Mouse (Mus musculus): Measurements from ENCODE around the gene Timm50. TPM values are rescaled to one million over a fixed set of nuclear protein-coding genes. Genes with fewer than 3 reads are reported as not detected.

The Timm50 gene
- polyA plus RNA-seq, 1 experiment from 2014 or later: 54.8 TPM

DNA sequence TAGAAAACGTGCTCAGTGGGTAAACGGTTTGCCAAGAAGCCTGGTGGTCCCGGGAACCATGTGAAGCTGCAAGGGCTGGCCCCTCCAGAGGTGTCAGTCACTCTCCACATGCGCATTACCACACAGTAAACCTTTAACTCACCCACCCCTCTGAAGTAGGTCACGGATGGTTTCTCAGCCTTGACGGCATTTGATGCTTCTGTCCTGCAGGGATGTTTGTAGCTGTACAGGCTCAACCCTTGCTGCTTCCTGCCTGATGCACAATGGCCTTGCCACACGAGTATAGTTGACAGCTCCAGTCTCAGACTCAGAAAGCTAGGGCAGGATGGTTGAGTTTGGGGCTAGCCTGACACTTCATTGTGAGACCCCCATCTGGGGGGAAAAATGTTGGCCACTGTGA, 31.2 kb downstream of the Timm50 start:
- DNase-seq (ENCODE audit: low spot score) (no peak), ATAC-seq (no peak)
- WGBS: 73% methylated on average over 7 of the region's 7 CpGs
- Histone ChIP-seq H3K4me3 (ENCODE audit: low read depth, low read length) (no peak overlapping the region), H3K9ac (replicated peaks; ENCODE audit: low read depth) (no peak overlapping the region), H3K9me3 (ENCODE audit: low read length) (no peaks in the 10 kb centered on the region), H3K4me2 (replicated peaks; ENCODE audit: low read depth, low read length) (no peak overlapping the region), H3K27ac (ENCODE audit: low read length) (no peak overlapping the region), H3K27me3 (replicated peaks; ENCODE audit: insufficient read depth, low read length) (no peaks in the 10 kb centered on the region), H3K36me3 (ENCODE audit: insufficient read depth, low read length) (no peaks in the 10 kb centered on the region), H3K4me1 (ENCODE audit: insufficient read depth, low read depth, low read length) (no peaks in the 10 kb centered on the region)
- TF ChIP-seq CTCF (IDR thresholded peaks at IDR 0.05): no peak
- no peak for TF ChIP-seq EP300 (IDR thresholded peaks at IDR 0.05)

DNA sequence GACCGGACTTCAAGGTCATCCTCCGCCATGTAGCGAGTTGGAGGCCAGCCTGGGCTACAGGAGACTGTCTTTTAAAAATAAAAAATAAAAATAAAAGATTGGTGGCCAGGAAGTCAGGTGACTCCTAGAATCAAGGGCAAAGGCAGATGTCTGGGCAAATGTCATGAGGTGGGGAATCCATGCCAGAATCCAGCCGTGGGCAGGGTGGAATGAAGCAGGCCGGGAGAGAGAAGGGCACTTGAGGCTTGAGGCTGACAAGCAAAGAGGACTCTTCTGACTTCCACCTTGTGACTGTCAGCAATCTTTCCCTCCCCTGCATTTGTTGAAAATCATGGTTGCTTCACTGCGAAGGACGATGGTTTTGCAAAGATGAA, 33.6 kb downstream of the Timm50 start:
- Histone ChIP-seq H3K27ac (ENCODE audit: low read length) (peak overlapping the region; percentile 76; the same call in 1 of the 2 replicates), H3K4me2 (replicated peaks; ENCODE audit: low read depth, low read length) (peak overlapping the region; percentile 88), H3K4me1 (ENCODE audit: insufficient read depth, low read depth, low read length) (no peaks in the 10 kb centered on the region), H3K36me3 (ENCODE audit: insufficient read depth, low read length) (no peaks in the 10 kb centered on the region), H3K9ac (replicated peaks; ENCODE audit: low read depth) (peak overlapping the region; percentile 83), H3K27me3 (replicated peaks; ENCODE audit: insufficient read depth, low read length) (no peaks in the 10 kb centered on the region), H3K4me3 (ENCODE audit: low read depth, low read length) (peak overlapping the region; percentile 67), H3K9me3 (ENCODE audit: low read length) (no peaks in the 10 kb centered on the region)
- 77% methylated on average over 7 of the region's 7 CpGs for WGBS
- TF ChIP-seq CTCF (IDR thresholded peaks at IDR 0.05) (no peak), EP300 (IDR thresholded peaks at IDR 0.05) (no peak)
- peak; percentile 15; the same call in 1 of the 2 replicates for ATAC-seq
- no peak for DNase-seq (ENCODE audit: low spot score)

DNA sequence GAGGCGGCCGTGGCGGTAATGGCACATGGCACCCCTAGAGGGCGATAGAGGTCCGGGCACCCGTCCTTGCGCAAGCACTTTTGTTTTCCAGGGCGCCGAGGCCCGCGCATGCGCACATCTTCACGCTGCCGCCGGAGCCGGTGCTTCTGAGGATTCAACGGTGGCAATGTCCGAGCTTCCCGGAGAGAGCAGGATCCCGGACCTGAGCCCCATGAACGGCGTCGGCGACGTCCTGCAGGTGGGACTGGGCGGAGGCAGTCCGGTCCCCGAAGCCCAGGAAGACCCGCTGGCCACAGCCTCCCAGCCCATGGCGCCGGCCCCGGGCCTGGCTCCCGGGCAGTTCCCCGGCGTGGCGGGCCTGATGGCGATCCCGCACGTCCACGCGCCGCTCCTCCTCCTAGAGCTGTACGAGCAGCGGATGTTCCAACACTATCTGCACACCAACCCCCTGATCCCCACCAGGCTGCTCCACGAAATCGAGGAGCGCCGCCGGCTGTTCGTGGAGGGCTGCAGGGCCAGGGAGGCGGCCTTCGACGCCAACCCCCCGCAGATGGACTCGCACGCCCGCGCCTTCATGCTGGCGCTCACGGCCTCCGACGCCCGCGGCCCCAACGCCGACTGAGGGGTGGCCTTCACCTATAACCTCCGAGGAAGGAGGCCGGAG, 34.1 kb downstream of the Timm50 start, which contains the start of gene Eid2b:
Gene Eid2b (plus strand): TSS at position 125 of the 664 bp plus-strand sequence.
- H3K36me3 ChIP-seq (ENCODE audit: insufficient read depth, low read length): no peaks in the 10 kb centered on the region

DNA sequence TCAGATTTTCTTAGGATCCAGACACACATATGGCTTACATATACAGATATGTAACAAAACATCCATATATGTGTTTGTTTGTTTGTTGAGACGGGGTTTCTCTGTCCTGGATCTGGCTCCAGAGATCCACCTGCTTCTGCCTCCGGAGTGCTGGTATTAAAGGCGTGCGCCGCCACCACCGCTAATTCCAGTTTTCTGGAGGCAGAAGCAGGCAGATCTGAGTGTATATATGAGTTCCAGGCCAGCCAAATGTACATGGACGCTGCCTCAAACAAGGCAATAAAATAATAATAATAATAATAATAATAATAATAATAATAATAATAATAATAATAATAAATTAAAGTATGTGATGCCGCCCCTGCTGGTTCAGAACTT, 34.6 kb downstream of the Timm50 start:
- Histone ChIP-seq H3K4me3 (ENCODE audit: low read depth, low read length) (peak overlapping the region; percentile 67; the same call in 1 of the 2 replicates), H3K27me3 (replicated peaks; ENCODE audit: insufficient read depth, low read length) (no peaks in the 10 kb centered on the region), H3K4me1 (ENCODE audit: insufficient read depth, low read depth, low read length) (no peaks in the 10 kb centered on the region), H3K36me3 (ENCODE audit: insufficient read depth, low read length) (no peaks in the 10 kb centered on the region), H3K9me3 (ENCODE audit: low read length) (no peaks in the 10 kb centered on the region), H3K9ac (replicated peaks; ENCODE audit: low read depth) (no peak overlapping the region), H3K4me2 (replicated peaks; ENCODE audit: low read depth, low read length) (no peak overlapping the region), H3K27ac (ENCODE audit: low read length) (no peak overlapping the region)
- DNase-seq (ENCODE audit: low spot score): no peak
- ATAC-seq: no peak
- WGBS: 55% methylated on average over 8 of the region's 8 CpGs
- TF ChIP-seq EP300 (IDR thresholded peaks at IDR 0.05) (no peak), CTCF (IDR thresholded peaks at IDR 0.05) (no peak)

More for the DNA sequence above, 34.1 kb downstream of the Timm50 start, which contains the start of gene Eid2b:
- Histone ChIP-seq H3K9me3 (ENCODE audit: low read length) (no peaks in the 10 kb centered on the region), H3K9ac (replicated peaks; ENCODE audit: low read depth) (peak within 1 kb of the TSS; percentile 83), H3K4me3 (ENCODE audit: low read depth, low read length) (peak within 1 kb of the TSS; percentile 67), H3K27ac (ENCODE audit: low read length) (peak within 1 kb of the TSS; percentile 76), H3K4me2 (replicated peaks; ENCODE audit: low read depth, low read length) (peak within 1 kb of the TSS; percentile 88), H3K27me3 (replicated peaks; ENCODE audit: insufficient read depth, low read length) (no peaks in the 10 kb centered on the region), H3K4me1 (ENCODE audit: insufficient read depth, low read depth, low read length) (no peaks in the 10 kb centered on the region)
- peak; percentile 95 for DNase-seq (ENCODE audit: low spot score)
- 2% methylated on average over 67 of the region's 68 CpGs for WGBS
- peak; percentile 84 for ATAC-seq
- TF ChIP-seq EP300 (IDR thresholded peaks at IDR 0.05) (no peak), CTCF (IDR thresholded peaks at IDR 0.05) (peak; percentile 91)

DNA sequence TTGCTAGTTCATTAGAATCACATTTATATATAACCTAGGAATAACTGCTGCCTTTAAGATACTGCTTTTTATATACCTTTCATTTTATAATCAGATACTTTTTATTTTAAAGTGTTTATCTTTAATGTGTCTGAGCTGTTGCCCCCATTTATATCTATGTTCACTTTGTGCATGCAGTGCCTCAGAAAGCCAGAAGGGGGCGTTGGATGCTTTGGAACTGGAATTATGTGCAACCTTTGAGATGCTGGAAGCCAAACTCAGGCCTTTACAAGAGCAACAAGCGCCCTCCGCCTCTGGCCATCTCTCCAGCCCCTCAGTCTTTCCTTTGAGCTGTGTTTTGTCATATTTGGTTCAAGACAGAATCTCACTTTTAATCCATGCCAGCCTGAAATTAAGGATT, 40.1 kb downstream of the Timm50 start:
- Histone ChIP-seq H3K4me1 (ENCODE audit: insufficient read depth, low read depth, low read length) (no peaks in the 10 kb centered on the region), H3K27ac (ENCODE audit: low read length) (no peak overlapping the region), H3K36me3 (ENCODE audit: insufficient read depth, low read length) (no peaks in the 10 kb centered on the region), H3K4me2 (replicated peaks; ENCODE audit: low read depth, low read length) (no peak overlapping the region), H3K27me3 (replicated peaks; ENCODE audit: insufficient read depth, low read length) (no peaks in the 10 kb centered on the region), H3K4me3 (ENCODE audit: low read depth, low read length) (no peak overlapping the region), H3K9ac (replicated peaks; ENCODE audit: low read depth) (no peak overlapping the region), H3K9me3 (ENCODE audit: low read length) (no peaks in the 10 kb centered on the region)
- 68% methylated on average over 3 of the region's 3 CpGs for WGBS
- no peak for TF ChIP-seq EP300 (IDR thresholded peaks at IDR 0.05)
- TF ChIP-seq CTCF (IDR thresholded peaks at IDR 0.05): peak; percentile 19; the same call in 1 of the 2 replicates
- DNase-seq (ENCODE audit: low spot score): no peak
- no peak for ATAC-seq

DNA sequence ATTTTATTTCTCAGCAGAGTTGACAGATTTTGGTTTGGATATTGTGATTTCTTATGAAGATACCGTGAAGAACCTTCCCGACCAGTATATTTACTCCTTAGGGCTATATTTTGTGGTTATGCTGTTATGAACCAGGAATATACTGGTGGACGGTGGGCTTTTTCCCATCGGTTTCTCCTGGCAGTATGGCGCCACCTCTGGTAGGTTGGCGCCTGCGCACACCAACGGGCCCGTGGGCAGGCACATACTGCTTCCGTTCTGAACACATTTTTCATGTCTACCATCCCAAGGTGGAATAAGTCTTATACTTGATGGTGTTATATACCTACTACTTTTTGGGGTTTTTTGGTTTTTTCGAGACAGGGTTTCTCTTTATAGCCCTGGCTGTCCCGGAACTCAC, 42.5 kb downstream of the Timm50 start:
- 93% methylated on average over 12 of the region's 12 CpGs for WGBS
- Histone ChIP-seq H3K4me2 (replicated peaks; ENCODE audit: low read depth, low read length) (no peak overlapping the region), H3K9me3 (ENCODE audit: low read length) (no peaks in the 10 kb centered on the region), H3K27me3 (replicated peaks; ENCODE audit: insufficient read depth, low read length) (no peaks in the 10 kb centered on the region), H3K4me1 (ENCODE audit: insufficient read depth, low read depth, low read length) (no peaks in the 10 kb centered on the region), H3K4me3 (ENCODE audit: low read depth, low read length) (no peak overlapping the region), H3K36me3 (ENCODE audit: insufficient read depth, low read length) (no peaks in the 10 kb centered on the region), H3K27ac (ENCODE audit: low read length) (no peak overlapping the region), H3K9ac (replicated peaks; ENCODE audit: low read depth) (no peak overlapping the region)
- ATAC-seq: no peak
- TF ChIP-seq CTCF (IDR thresholded peaks at IDR 0.05): peak; percentile 46
- TF ChIP-seq EP300 (IDR thresholded peaks at IDR 0.05): no peak
- no peak for DNase-seq (ENCODE audit: low spot score)

All from lung, postnatal 0 days (tissue).